Mouse (Mus musculus): ENCODE data around the gene D030056L22Rik. TPM values are rescaled to one million over a fixed set of nuclear protein-coding genes. Genes with fewer than 3 reads are reported as not detected.
"Not testable (repeated sequence)": the region's sequence is repeated elsewhere in the genome, so short reads cannot be mapped to it uniquely, and the experiment has no call there.

Gene D030056L22Rik
- polyA plus RNA-seq, 1 experiment from 2014 or later, result 26.8 TPM

- Histone ChIP-seq H3K9me3 (replicated peaks) (no peaks in the 10 kb centered on the region), H3K36me3 (peaks cover 54% of the 10 kb centered on the region), H3K27ac (no peak overlapping the region), H3K4me3 (no peak overlapping the region), H3K27me3 (ENCODE audit: low read depth, poor library complexity, severe bottlenecking) (no peaks in the 10 kb centered on the region), H3K4me1 (no peaks in the 10 kb centered on the region)
- no peak for DNase-seq (ENCODE audit: low spot score)
- WGBS, result 91% methylated on average over 1 of the region's 1 CpGs
These were observed 17.4 kb upstream of the D030056L22Rik start for GRCm38 (mm10) chr19:18695552-18695951.

GRCm38 (mm10) chr19:18708101-18708500 is 4.9 kb upstream of the D030056L22Rik start:
- no peaks in the 10 kb centered on the region for H3K4me1 ChIP-seq
- H3K36me3 ChIP-seq, result no peaks in the 10 kb centered on the region
- H3K4me3 ChIP-seq, result no peak overlapping the region
- H3K27ac ChIP-seq, result no peak overlapping the region
- H3K27me3 ChIP-seq (ENCODE audit: low read depth, poor library complexity, severe bottlenecking), result no peaks in the 10 kb centered on the region
- DNase-seq (ENCODE audit: low spot score), result no peak
- no peaks in the 10 kb centered on the region for H3K9me3 ChIP-seq (replicated peaks)

- 83% methylated on average over 6 of the region's 6 CpGs for WGBS
- H3K9me3 ChIP-seq (replicated peaks), result no peaks in the 10 kb centered on the region
- H3K27me3 ChIP-seq (ENCODE audit: low read depth, poor library complexity, severe bottlenecking), result no peaks in the 10 kb centered on the region
- H3K4me3 ChIP-seq, result no peak overlapping the region
- no peak for DNase-seq (ENCODE audit: low spot score)
- no peak overlapping the region for H3K27ac ChIP-seq
- H3K4me1 ChIP-seq, result peaks cover 18% of the 10 kb centered on the region
- H3K36me3 ChIP-seq, result 0 out of 2 replicates have a peak, but pooled peaks cover 5% of the 10 kb centered on the region
These were observed 2.1 kb upstream of the D030056L22Rik start for GRCm38 (mm10) chr19:18710903-18711302.

- Histone ChIP-seq H3K4me1 (peaks cover 19% of the 10 kb centered on the region), H3K27ac (no peak overlapping the region), H3K36me3 (0 out of 2 replicates have a peak, but pooled peaks cover 5% of the 10 kb centered on the region), H3K27me3 (ENCODE audit: low read depth, poor library complexity, severe bottlenecking) (no peaks in the 10 kb centered on the region), H3K4me3 (no peak overlapping the region), H3K9me3 (replicated peaks) (no peaks in the 10 kb centered on the region)
- 93% methylated on average over 9 of the region's 9 CpGs for WGBS
- no peak for DNase-seq (ENCODE audit: low spot score)
These were observed 1.4 kb upstream of the D030056L22Rik start for GRCm38 (mm10) chr19:18711589-18711988.

- Histone ChIP-seq H3K9me3 (replicated peaks) (no peaks in the 10 kb centered on the region), H3K27ac (peak overlapping the region; percentile 93), H3K27me3 (ENCODE audit: low read depth, poor library complexity, severe bottlenecking) (no peaks in the 10 kb centered on the region), H3K36me3 (peaks cover 10% of the 10 kb centered on the region), H3K4me3 (peak overlapping the region; percentile 94), H3K4me1 (peaks cover 19% of the 10 kb centered on the region)
- WGBS, result 58% methylated on average over 16 of the region's 16 CpGs
- no peak for DNase-seq (ENCODE audit: low spot score)
These were observed 684 bp upstream of the D030056L22Rik start for GRCm38 (mm10) chr19:18712153-18712865.

- peak overlapping the region; percentile 93 for H3K27ac ChIP-seq
- H3K4me3 ChIP-seq, result peak overlapping the region; percentile 94
- H3K36me3 ChIP-seq, result peaks cover 20% of the 10 kb centered on the region
- not testable (repeated sequence) for H3K27me3 ChIP-seq (ENCODE audit: low read depth, poor library complexity, severe bottlenecking); H3K9me3 ChIP-seq (replicated peaks)
- under 1% methylated on average over 46 of the region's 46 CpGs for WGBS
- DNase-seq (ENCODE audit: low spot score), result peak; percentile 65
- peaks cover 19% of the 10 kb centered on the region for H3K4me1 ChIP-seq
These were observed 364 bp downstream of the D030056L22Rik start for GRCm38 (mm10) chr19:18713357-18713756.

- no peak overlapping the region for H3K4me3 ChIP-seq
- WGBS, result 39% methylated on average over 1 of the region's 1 CpGs
- H3K27me3 ChIP-seq (ENCODE audit: low read depth, poor library complexity, severe bottlenecking), result no peaks in the 10 kb centered on the region
- peaks cover 32% of the 10 kb centered on the region for H3K36me3 ChIP-seq
- no peaks in the 10 kb centered on the region for H3K9me3 ChIP-seq (replicated peaks)
- peak; percentile 59 for DNase-seq (ENCODE audit: low spot score)
- no peak overlapping the region for H3K27ac ChIP-seq
- H3K4me1 ChIP-seq, result peaks cover 19% of the 10 kb centered on the region
These were observed 3.4 kb downstream of the D030056L22Rik start for GRCm38 (mm10) chr19:18716374-18716773.

GRCm38 (mm10) chr19:18720337-18720736 is 7.3 kb downstream of the D030056L22Rik start:
- no peak for DNase-seq (ENCODE audit: low spot score)
- no peak overlapping the region for H3K4me3 ChIP-seq
- no peaks in the 10 kb centered on the region for H3K27me3 ChIP-seq (ENCODE audit: low read depth, poor library complexity, severe bottlenecking)
- H3K4me1 ChIP-seq, result peaks cover 5% of the 10 kb centered on the region
- WGBS, result 87% methylated on average over 3 of the region's 3 CpGs
- H3K36me3 ChIP-seq, result peaks cover 27% of the 10 kb centered on the region
- H3K27ac ChIP-seq, result no peak overlapping the region
- H3K9me3 ChIP-seq (replicated peaks), result no peaks in the 10 kb centered on the region

GRCm38 (mm10) chr19:18725186-18725585 is 12.2 kb downstream of the D030056L22Rik start:
- Histone ChIP-seq H3K36me3 (no peaks in the 10 kb centered on the region), H3K4me3 (no peak overlapping the region), H3K27ac (no peak overlapping the region), H3K27me3 (ENCODE audit: low read depth, poor library complexity, severe bottlenecking) (no peaks in the 10 kb centered on the region), H3K4me1 (peaks cover 2% of the 10 kb centered on the region), H3K9me3 (replicated peaks) (no peaks in the 10 kb centered on the region)
- 85% methylated on average over 2 of the region's 2 CpGs for WGBS
- DNase-seq (ENCODE audit: low spot score), result no peak

GRCm38 (mm10) chr19:18730255-18730654 is 17.3 kb downstream of the D030056L22Rik start:
- Histone ChIP-seq H3K9me3 (replicated peaks) (no peaks in the 10 kb centered on the region), H3K4me1 (peaks cover 17% of the 10 kb centered on the region), H3K36me3 (no peaks in the 10 kb centered on the region), H3K4me3 (no peak overlapping the region), H3K27me3 (ENCODE audit: low read depth, poor library complexity, severe bottlenecking) (no peaks in the 10 kb centered on the region), H3K27ac (peak overlapping the region; percentile 44)
- WGBS, result 70% methylated on average over 7 of the region's 7 CpGs
- DNase-seq (ENCODE audit: low spot score), result no peak

- Histone ChIP-seq H3K36me3 (no peaks in the 10 kb centered on the region), H3K27me3 (ENCODE audit: low read depth, poor library complexity, severe bottlenecking) (no peaks in the 10 kb centered on the region)
- 36% methylated on average over 7 of the region's 7 CpGs for WGBS
These were observed 18.1 kb downstream of the D030056L22Rik start for GRCm38 (mm10) chr19:18731077-18731476.

GRCm38 (mm10) chr19:18735901-18736300 is 22.9 kb downstream of the D030056L22Rik start:
- WGBS, result 94% methylated on average over 4 of the region's 4 CpGs
- Histone ChIP-seq H3K9me3 (replicated peaks) (no peaks in the 10 kb centered on the region), H3K27me3 (ENCODE audit: low read depth, poor library complexity, severe bottlenecking) (no peaks in the 10 kb centered on the region), H3K27ac (no peak overlapping the region), H3K4me3 (no peak overlapping the region), H3K36me3 (no peaks in the 10 kb centered on the region), H3K4me1 (peaks cover 7% of the 10 kb centered on the region)
- DNase-seq (ENCODE audit: low spot score), result no peak

More at GRCm38 (mm10) chr19:18731077-18731476, 18.1 kb downstream of the D030056L22Rik start:
- peak; percentile 41 for DNase-seq (ENCODE audit: low spot score)
- Histone ChIP-seq H3K4me3 (no peak overlapping the region), H3K27ac (no peak overlapping the region), H3K9me3 (replicated peaks) (no peaks in the 10 kb centered on the region), H3K4me1 (peaks cover 17% of the 10 kb centered on the region)

GRCm38 (mm10) chr19:18739146-18739545 is 26.2 kb downstream of the D030056L22Rik start:
- Histone ChIP-seq H3K36me3 (no peaks in the 10 kb centered on the region), H3K4me1 (no peaks in the 10 kb centered on the region), H3K27me3 (ENCODE audit: low read depth, poor library complexity, severe bottlenecking) (no peaks in the 10 kb centered on the region), H3K27ac (no peak overlapping the region), H3K9me3 (replicated peaks) (no peaks in the 10 kb centered on the region), H3K4me3 (no peak overlapping the region)
- no peak for DNase-seq (ENCODE audit: low spot score)
- 92% methylated on average over 7 of the region's 7 CpGs for WGBS
